Mouse (Mus musculus) ES-E14 (cell line): ENCODE measurements around the gene Cd22. TPM values are rescaled to one million over a fixed set of nuclear protein-coding genes. Genes with fewer than 3 reads are reported as not detected.
A peak's percentile ranks its signal among the peaks of the same experiment; 100 is the strongest.

Source experiments
- DNase-seq: peaks from one replicate; pipeline ENCODE4 v3.0.0-alpha.2; 2013; ENCODE audit warnings: low read depth, low spot score
- H3K27ac ChIP-seq: 2 replicates; pipeline ENCODE4 v1.5.1; 2012; ENCODE audit warnings: low read depth, mild to moderate bottlenecking, low read length, moderate library complexity, mixed read lengths; ENCODE audit not compliant: poor library complexity, insufficient read depth, severe bottlenecking
- H3K36me3 ChIP-seq: 2 replicates; pipeline ENCODE4 v1.6.1; 2012; ENCODE audit warnings: mild to moderate bottlenecking, low read length, moderate library complexity, mixed read lengths; ENCODE audit not compliant: control insufficient read depth, poor library complexity, insufficient read depth, severe bottlenecking
- H3K4me1 ChIP-seq, 2 experiments: fragments of 150-350 bp in 1 of 2; sonication (generic) in 1 of 2; 2 replicates each; pipeline ENCODE4 v1.6.1; 2012; ENCODE audit warnings: low read length in 2 of 2, mild to moderate bottlenecking in 1 of 2, mixed read lengths in 1 of 2; ENCODE audit not compliant: control insufficient read depth in 2 of 2, insufficient read depth in 2 of 2, poor library complexity in 1 of 2
- H3K4me3 ChIP-seq, 2 experiments: fragments of 150-350 bp in 1 of 2; sonication (generic) in 1 of 2; 2 replicates each; pipeline ENCODE4 v1.5.1; 2012; ENCODE audit warnings: low read length in 2 of 2, low read depth in 1 of 2, mild to moderate bottlenecking in 1 of 2, mixed read lengths in 1 of 2; ENCODE audit not compliant: insufficient read depth in 1 of 2, poor library complexity in 1 of 2, severe bottlenecking in 1 of 2
- H3K9ac ChIP-seq: 2 replicates; pipeline ENCODE4 v1.6.1; 2012; ENCODE audit warnings: low read depth, mild to moderate bottlenecking, low read length, mixed read lengths; ENCODE audit not compliant: poor library complexity, insufficient read depth, severe bottlenecking
- H3K9me3 ChIP-seq: fragments of 150-350 bp; sonication (generic); 2 replicates; pipeline ENCODE4 v1.6.1; 2012; ENCODE audit warnings: low read depth, mild to moderate bottlenecking, low read length; ENCODE audit not compliant: control insufficient read depth, insufficient read depth
- CHD2 ChIP-seq: IDR thresholded peaks from 2 replicates; pipeline ENCODE4 v1.6.1; 2014; ENCODE audit warnings: mild to moderate bottlenecking, low read depth, low read length, inconsistent platforms
- HCFC1 ChIP-seq: IDR thresholded peaks from 2 replicates; pipeline ENCODE4 v1.6.1; 2012; ENCODE audit warnings: low read length, inconsistent platforms, borderline replicate concordance; ENCODE audit not compliant: insufficient read depth
- MAFK ChIP-seq: IDR thresholded peaks from 2 replicates; pipeline ENCODE4 v1.6.1; 2014; ENCODE audit warnings: mild to moderate bottlenecking, low read depth, low read length, inconsistent platforms; ENCODE audit not compliant: insufficient read depth
- ZC3H11A ChIP-seq: IDR thresholded peaks from 2 replicates; pipeline ENCODE4 v1.6.1; 2012; ENCODE audit warnings: low read depth, mild to moderate bottlenecking, inconsistent platforms, low read length, borderline replicate concordance
- ZNF384 ChIP-seq: IDR thresholded peaks from 2 replicates; pipeline ENCODE4 v1.6.1; 2012; ENCODE audit warnings: low read depth, low read length, inconsistent platforms
- in situ Hi-C, 2 experiments: fragments of 600-800 bp; cut with MboI; formaldehyde crosslinking; loops; one replicate each; pipeline ENCODE4 v1.15.1; 2025; ENCODE audit warnings: low sequenced_read_pairs in 2 of 2, inconsistent platforms in 1 of 2; ENCODE audit not compliant: unreplicated experiment in 2 of 2
- total RNA-seq: library from RNA; depleted of rRNA; stranded (reverse); fragments of 300-350 nt; gene quantifications from 2 replicates; pipeline ENCODE4 v1.2.3, GENCODE M21; 2012

The Cd22 gene
- total RNA-seq, 1 experiment = 0.45 TPM

GRCm38 (mm10) chr7:30861464-30861863, 18.7 kb downstream of the Cd22 start, which contains the start of gene Ffar1:
Gene Ffar1 (minus strand): TSS chr7:30861564.
- H3K4me3 ChIP-seq = peak within 1 kb of the TSS; percentile 18 to 32; a peak in 2 of 4 replicates
- no peaks in the 10 kb centered on the region for H3K9me3 ChIP-seq
- H3K9ac ChIP-seq = peak within 1 kb of the TSS; percentile 58
- TF ChIP-seq CHD2 (no peak), MAFK (no peak), ZC3H11A (no peak), ZNF384 (no peak), HCFC1 (no peak)
- no peaks in the 10 kb centered on the region for H3K36me3 ChIP-seq
- peaks cover 0 to 12% of the 10 kb centered on the region in 2 experiments; a peak in 1 of 4 replicates for H3K4me1 ChIP-seq
- DNase-seq = no peak
- H3K27ac ChIP-seq = no peak within 1 kb of the TSS
- in situ Hi-C loops = no loop called here

- Histone ChIP-seq H3K27ac (no peak overlapping the region), H3K4me1 (peaks cover 0 to 14% of the 10 kb centered on the region in 2 experiments; a peak in 1 of 4 replicates), H3K9ac (peak overlapping the region; percentile 30; the same call in 1 of the 2 replicates), H3K9me3 (no peaks in the 10 kb centered on the region), H3K4me3 (peak overlapping the region; percentile 20 to 41; a peak in 1 of 4 replicates), H3K36me3 (no peaks in the 10 kb centered on the region)
- TF ChIP-seq ZC3H11A (peak; percentile 27; the same call in 1 of the 2 replicates), MAFK (no peak)
- peak; percentile 81 for DNase-seq
- in situ Hi-C loops = no loop called here
Measured at GRCm38 (mm10) chr7:30859635-30860402, 20.3 kb downstream of the Cd22 start.

- Histone ChIP-seq H3K4me3 (no peak overlapping the region), H3K9ac (no peak overlapping the region), H3K9me3 (no peaks in the 10 kb centered on the region)
Measured at GRCm38 (mm10) chr7:30859290-30859634, 20.9 kb downstream of the Cd22 start.

GRCm38 (mm10) chr7:30857746-30858145, 22.4 kb downstream of the Cd22 start:
- no peaks in the 10 kb centered on the region for H3K36me3 ChIP-seq
- H3K9me3 ChIP-seq = no peaks in the 10 kb centered on the region
- in situ Hi-C loops = no loop called here
- DNase-seq = no peak
- no peak overlapping the region for H3K4me3 ChIP-seq
- no peak overlapping the region for H3K27ac ChIP-seq
- no peak for TF ChIP-seq ZNF384
- TF ChIP-seq HCFC1 = no peak
- no peak for TF ChIP-seq CHD2
- no peak for TF ChIP-seq ZC3H11A
- TF ChIP-seq MAFK = no peak
- peaks cover 0 to 17% of the 10 kb centered on the region in 2 experiments; a peak in 1 of 4 replicates for H3K4me1 ChIP-seq
- H3K9ac ChIP-seq = no peak overlapping the region

More at GRCm38 (mm10) chr7:30859290-30859634, 20.9 kb downstream of the Cd22 start:
- TF ChIP-seq CHD2 (no peak), HCFC1 (no peak), MAFK (no peak), ZC3H11A (no peak)
- no peaks in the 10 kb centered on the region for H3K36me3 ChIP-seq
- peak; percentile 65 for DNase-seq
- in situ Hi-C loops = no loop called here
- peaks cover 0 to 17% of the 10 kb centered on the region in 2 experiments; a peak in 1 of 4 replicates for H3K4me1 ChIP-seq
- H3K27ac ChIP-seq = no peak overlapping the region
